Mouse (Mus musculus) bone marrow, adult 2 months (tissue): ENCODE data around the gene Fgfr2. TPM values are rescaled to one million over a fixed set of nuclear protein-coding genes. Genes with fewer than 3 reads are reported as not detected.

Experiments
- H3K27ac ChIP-seq: fragments of 200-500 bp; 2 replicates; pipeline ENCODE4 v1.5.1; 2012; ENCODE audit warnings: low read depth, mild to moderate bottlenecking, control low read depth, inconsistent platforms, low read length; ENCODE audit not compliant: control insufficient read depth, poor library complexity, insufficient read depth
- H3K4me1 ChIP-seq: fragments of 200-500 bp; 2 replicates; pipeline ENCODE4 v1.6.1; 2011; ENCODE audit warnings: low read length; ENCODE audit not compliant: control insufficient read depth, insufficient read depth
- H3K4me3 ChIP-seq: fragments of 200-500 bp; replicated peaks from 2 replicates; pipeline ENCODE3; 2011; ENCODE audit warnings: mild to moderate bottlenecking, low read depth, low read length, control low read depth; ENCODE audit not compliant: control insufficient read depth
- CTCF ChIP-seq: fragments of 200-500 bp; IDR thresholded peaks from 2 replicates; pipeline ENCODE4 v1.5.1; 2011; ENCODE audit warnings: low read length, control low read depth; ENCODE audit not compliant: control insufficient read depth, insufficient read depth
- POLR2A ChIP-seq: fragments of 200-500 bp; IDR thresholded peaks from 2 replicates; pipeline ENCODE4 v1.6.1; 2011; ENCODE audit warnings: low read depth, mild to moderate bottlenecking, control low read depth, low read length, borderline replicate concordance; ENCODE audit not compliant: control insufficient read depth
- WGBS: fragments of 180-500 bp; shearing (Covaris S2); methylation state at CpG from one replicate; pipeline ENCODE4 v1.1.7; 2018; 5-methylcytosine and 5-hydroxymethylcytosine counted together
- polyA plus RNA-seq: library from polyadenylated mRNA; stranded (reverse); fragments of >200 nt; gene quantifications from 2 replicates; pipeline ENCODE4 v1.2.4, GENCODE M21; 2011; ENCODE audit warnings: low replicate concordance; ENCODE audit not compliant: missing spikeins, insufficient read depth, insufficient read length

Fgfr2 gene
- polyA plus RNA-seq, 1 experiment: 8.2 TPM

DNA sequence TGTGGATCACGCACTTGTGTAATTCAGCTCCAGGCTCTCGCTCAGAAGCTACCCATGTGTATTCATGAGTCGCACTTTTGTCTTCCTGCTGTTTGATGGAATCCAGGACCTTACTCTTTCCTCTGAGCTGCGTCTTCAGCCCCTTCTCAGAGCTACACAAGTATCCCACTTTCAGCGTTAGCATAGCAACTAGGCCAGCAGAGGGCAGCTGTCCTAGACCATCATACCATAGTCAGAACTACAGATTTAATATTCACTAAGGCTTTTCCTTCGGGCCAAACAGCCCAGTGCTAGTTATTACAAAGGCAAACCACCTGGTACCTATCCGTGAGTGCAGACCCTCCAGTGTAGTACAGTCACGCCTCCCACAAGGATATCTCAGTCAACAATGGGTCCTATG lies 1826.0 kb downstream of the Fgfr2 start:
- Histone ChIP-seq H3K4me1 (no peaks in the 10 kb centered on the region), H3K27ac (no peak overlapping the region), H3K4me3 (no peak overlapping the region)
- TF ChIP-seq CTCF (no peak), POLR2A (no peak)
- WGBS: 72% methylated on average over 8 of the region's 8 CpGs

GRCm38 (mm10) chr7:131265851-131266250 lies 1857.3 kb downstream of the Fgfr2 start:
- Histone ChIP-seq H3K4me1 (no peaks in the 10 kb centered on the region), H3K27ac (no peak overlapping the region), H3K4me3 (no peak overlapping the region)
- TF ChIP-seq POLR2A (no peak), CTCF (no peak)
- 61% methylated on average over 4 of the region's 4 CpGs for WGBS

- H3K4me3 ChIP-seq: no peak overlapping the region
- no peak overlapping the region for H3K27ac ChIP-seq
- TF ChIP-seq POLR2A: no peak
- TF ChIP-seq CTCF: no peak
- WGBS: 69% methylated on average over 4 of the region's 4 CpGs
- no peaks in the 10 kb centered on the region for H3K4me1 ChIP-seq
Observed at GRCm38 (mm10) chr7:131264251-131264650, 1858.9 kb downstream of the Fgfr2 start.

DNA sequence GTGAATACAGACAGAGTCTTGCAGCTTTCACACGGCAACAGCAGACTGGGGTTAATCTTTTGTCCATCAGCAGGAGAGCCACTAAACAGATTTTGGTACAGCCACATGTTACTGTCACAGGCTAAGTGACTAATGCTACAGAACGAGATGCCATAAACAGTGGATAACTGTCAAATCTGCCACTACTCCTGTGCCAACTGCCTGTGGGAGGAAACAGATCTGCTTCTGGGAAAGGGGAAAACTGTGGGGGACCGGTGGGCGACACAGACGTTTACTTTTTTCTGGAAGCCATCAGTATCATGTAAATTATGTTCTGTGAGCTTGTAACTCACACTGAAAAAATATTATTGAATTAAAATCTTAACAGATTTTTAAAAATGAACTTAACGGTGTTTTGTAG lies 1862.2 kb downstream of the Fgfr2 start:
- TF ChIP-seq CTCF: no peak
- no peak for TF ChIP-seq POLR2A
- H3K4me1 ChIP-seq: no peaks in the 10 kb centered on the region; the same call in 1 of the 2 replicates
- H3K4me3 ChIP-seq: no peak overlapping the region
- WGBS: 57% methylated on average over 6 of the region's 6 CpGs
- no peak overlapping the region for H3K27ac ChIP-seq

DNA sequence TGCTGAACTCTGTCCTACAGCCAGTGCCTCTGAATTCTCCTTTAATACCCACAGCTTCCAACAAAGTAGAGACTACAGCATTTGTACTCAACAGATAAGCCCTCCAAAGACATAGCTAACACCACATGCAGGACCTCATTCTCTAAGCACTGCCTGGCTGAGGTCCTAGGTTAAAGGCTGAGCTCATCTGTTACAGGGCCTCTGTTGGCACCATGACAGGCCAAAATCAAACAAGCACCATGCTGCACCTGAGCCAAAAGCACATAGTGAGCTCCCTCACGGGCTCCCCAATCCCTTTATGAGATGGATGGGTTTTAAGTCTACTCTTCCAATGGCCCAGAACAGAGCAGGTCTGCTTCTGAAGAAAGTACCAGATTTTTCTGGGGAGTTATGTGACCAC lies 1865.8 kb downstream of the Fgfr2 start:
- no peak overlapping the region for H3K27ac ChIP-seq
- no peak overlapping the region for H3K4me3 ChIP-seq
- WGBS: 67% methylated on average over 1 of the region's 1 CpGs
- H3K4me1 ChIP-seq: no peaks in the 10 kb centered on the region; the same call in 1 of the 2 replicates
- TF ChIP-seq POLR2A (no peak), CTCF (no peak)

GRCm38 (mm10) chr7:131256841-131257240 lies 1866.3 kb downstream of the Fgfr2 start:
- H3K27ac ChIP-seq: no peak overlapping the region
- TF ChIP-seq POLR2A (no peak), CTCF (no peak)

GRCm38 (mm10) chr7:131244993-131245392 lies 1878.2 kb downstream of the Fgfr2 start:
- H3K4me1 ChIP-seq: no peaks in the 10 kb centered on the region
- H3K4me3 ChIP-seq: no peak overlapping the region
- H3K27ac ChIP-seq: no peak overlapping the region
- TF ChIP-seq POLR2A: no peak
- no peak for TF ChIP-seq CTCF
- 17% methylated on average over 1 of the region's 1 CpGs for WGBS

More at GRCm38 (mm10) chr7:131256841-131257240, 1866.3 kb downstream of the Fgfr2 start:
- Histone ChIP-seq H3K4me3 (no peak overlapping the region), H3K4me1 (no peaks in the 10 kb centered on the region; the same call in 1 of the 2 replicates)
- WGBS: 79% methylated on average over 5 of the region's 5 CpGs

DNA sequence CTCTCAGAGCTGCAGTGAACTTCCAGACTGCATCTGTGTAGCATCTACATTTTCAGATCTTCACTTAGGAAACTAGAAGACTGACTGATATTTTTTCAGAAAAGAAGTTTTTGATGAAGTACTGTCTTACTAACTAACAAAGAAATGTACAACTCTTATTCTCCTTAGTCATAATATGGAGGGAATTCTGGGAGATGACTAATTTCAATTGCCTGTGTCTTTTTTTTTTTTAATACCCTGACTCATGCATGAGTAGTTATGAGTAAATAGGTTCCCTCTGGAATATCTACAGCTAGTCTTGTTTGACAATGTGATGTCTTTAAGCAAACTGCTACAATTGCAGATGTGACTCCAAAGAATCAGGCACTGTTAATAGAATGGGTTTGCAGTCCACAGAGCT lies 1887.1 kb downstream of the Fgfr2 start:
- H3K27ac ChIP-seq: no peak overlapping the region
- no peak for TF ChIP-seq POLR2A
- no peak for TF ChIP-seq CTCF
- H3K4me3 ChIP-seq: no peak overlapping the region
- H3K4me1 ChIP-seq: no peaks in the 10 kb centered on the region

DNA sequence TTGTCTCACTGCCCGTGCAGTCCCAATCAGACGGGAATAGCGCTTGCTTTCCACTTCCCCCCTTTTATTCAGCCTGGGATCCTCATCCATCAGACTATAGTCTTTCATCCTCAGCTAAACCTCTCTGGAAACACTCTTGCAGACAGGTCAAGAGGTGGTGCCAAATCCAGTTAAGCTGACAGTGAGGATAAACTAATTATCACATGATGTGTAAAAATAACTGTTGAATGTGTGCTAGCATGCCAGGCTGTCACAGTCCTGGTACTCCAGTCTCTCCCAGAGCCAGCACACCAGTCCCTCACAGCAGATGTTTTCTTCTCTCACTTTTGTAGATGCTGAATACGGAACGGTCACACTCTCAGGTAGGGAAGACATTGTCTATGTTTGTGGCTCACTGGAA lies 1900.1 kb downstream of the Fgfr2 start:
- no peaks in the 10 kb centered on the region for H3K4me1 ChIP-seq
- WGBS: 75% methylated on average over 5 of the region's 5 CpGs
- no peak overlapping the region for H3K4me3 ChIP-seq
- no peak overlapping the region for H3K27ac ChIP-seq
- no peak for TF ChIP-seq POLR2A
- no peak for TF ChIP-seq CTCF
